Mouse (Mus musculus): Measurements from ENCODE around the gene Plce1.
A peak's percentile ranks its signal among the peaks of the same experiment; 100 is the strongest.

Gene Plce1

DNA sequence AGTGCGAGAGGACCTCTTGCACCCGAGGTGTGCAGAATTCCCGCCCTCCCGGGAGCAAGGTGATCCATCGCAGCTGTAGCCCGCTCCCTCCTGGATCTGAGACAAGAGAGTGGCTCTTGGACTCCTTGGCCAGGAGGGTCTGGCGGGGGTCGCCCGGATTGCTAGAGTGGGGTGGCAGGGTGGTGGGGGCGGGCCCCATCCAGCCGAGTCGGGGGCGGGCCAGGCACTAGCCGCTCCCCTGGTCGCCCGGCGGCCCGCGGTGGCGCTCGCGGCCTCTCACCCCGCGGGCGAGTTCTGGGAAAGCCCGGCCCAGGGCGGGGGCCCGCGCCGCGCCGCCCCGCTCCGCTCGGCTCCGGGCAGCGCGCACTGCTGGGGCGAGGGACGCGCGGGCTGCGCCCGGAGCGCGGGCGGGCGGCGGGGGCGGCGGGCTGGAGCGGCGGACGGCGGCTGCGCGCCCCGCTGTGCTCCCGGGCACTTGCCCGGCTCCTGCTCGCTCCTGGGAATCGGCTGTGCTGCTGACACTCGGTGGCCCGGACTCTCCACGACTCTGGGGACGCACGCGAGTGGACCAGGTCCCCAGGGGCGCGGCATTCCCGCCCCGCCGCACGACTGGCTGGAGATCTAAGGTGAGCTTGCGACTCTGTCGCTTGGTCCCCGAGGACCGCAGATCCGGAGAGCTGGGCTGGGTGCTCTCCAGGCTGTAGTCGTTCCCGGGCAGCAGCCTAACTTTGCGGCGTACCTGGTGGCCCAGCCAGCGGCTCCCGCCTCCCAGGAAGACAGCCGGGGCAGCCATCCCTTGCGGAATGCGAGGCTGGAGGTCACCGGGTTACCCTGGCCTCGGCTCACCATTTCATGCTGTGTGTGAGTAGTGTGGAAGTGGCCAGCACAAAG is at the start of gene Plce1:
Plce1 (plus strand) TSS at position 379 of the 891 bp plus-strand sequence.
- peak; percentile 49 for DNase-seq (ENCODE audit: low spot score)

- DNase-seq (ENCODE audit: low spot score), result no peak
Observed at GRCm38 (mm10) chr19:38431326-38431725, 49.6 kb upstream of the Plce1 start.

GRCm38 (mm10) chr19:38432021-38432420 is 48.9 kb upstream of the Plce1 start:
- DNase-seq (ENCODE audit: low spot score), result no peak

DNA sequence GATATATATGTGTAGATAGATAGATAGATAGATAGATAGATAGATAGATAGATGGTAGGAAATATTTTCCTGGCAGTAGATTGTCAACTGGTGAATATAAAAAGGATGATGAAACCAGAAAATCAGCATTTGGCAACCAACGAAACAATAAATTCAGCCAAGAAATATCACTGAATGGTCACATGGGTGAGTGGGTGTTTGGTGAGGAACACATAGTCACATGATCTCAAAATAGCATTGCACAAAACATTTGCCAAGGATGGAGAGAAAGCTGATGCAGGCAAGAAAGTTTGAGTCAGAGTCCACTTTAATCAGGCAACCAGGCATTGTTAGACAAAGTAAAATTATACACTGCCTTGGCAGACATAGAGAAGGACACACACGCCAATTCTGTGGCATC is 47.5 kb upstream of the Plce1 start:
- DNase-seq (ENCODE audit: low spot score), result no peak

GRCm38 (mm10) chr19:38435221-38435620 is 45.7 kb upstream of the Plce1 start:
- no peak for DNase-seq (ENCODE audit: low spot score)

DNA sequence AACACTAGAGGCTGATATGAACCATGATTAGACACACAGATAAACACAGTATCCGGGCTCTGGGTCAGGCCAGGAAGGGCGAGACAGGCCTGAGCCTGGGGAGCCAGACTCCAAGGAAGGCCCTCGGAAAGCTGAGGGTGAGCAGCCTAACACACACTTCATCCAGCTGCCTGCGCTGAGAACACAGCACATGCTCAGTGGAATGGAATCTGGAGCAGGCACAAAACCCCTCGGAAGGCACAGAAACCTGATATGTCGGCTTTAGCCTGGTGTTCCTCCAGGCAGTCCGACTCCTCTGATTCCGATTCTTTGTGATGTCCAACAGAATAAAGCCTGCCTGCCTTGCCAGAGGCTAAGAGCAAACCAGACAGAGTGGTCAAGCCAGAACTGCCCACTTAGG is 39.0 kb upstream of the Plce1 start:
- no peak for DNase-seq (ENCODE audit: low spot score)

GRCm38 (mm10) chr19:38445758-38446157 is 35.2 kb upstream of the Plce1 start:
- DNase-seq (ENCODE audit: low spot score), result no peak

- DNase-seq (ENCODE audit: low spot score), result no peak
Observed at GRCm38 (mm10) chr19:38455228-38455627, 25.7 kb upstream of the Plce1 start.

DNA sequence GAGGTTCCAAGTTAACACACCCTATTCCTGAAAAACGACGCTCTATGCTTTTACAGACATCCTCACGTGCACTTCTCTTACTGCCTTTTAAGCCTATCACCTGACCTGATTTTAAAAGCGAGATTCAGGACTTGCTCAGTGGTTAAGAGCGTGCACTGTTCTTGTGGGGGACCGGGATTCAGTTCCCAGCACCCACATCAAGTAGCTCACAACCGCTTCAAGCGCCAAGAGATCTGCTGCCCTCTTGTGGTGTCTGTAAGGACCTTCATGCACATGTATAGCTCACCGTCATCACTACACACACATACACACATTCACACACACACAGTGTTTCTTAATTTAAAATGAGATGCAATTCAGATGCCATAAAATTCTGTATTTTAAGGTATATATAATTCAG is 21.9 kb upstream of the Plce1 start:
- DNase-seq (ENCODE audit: low spot score), result no peak

DNA sequence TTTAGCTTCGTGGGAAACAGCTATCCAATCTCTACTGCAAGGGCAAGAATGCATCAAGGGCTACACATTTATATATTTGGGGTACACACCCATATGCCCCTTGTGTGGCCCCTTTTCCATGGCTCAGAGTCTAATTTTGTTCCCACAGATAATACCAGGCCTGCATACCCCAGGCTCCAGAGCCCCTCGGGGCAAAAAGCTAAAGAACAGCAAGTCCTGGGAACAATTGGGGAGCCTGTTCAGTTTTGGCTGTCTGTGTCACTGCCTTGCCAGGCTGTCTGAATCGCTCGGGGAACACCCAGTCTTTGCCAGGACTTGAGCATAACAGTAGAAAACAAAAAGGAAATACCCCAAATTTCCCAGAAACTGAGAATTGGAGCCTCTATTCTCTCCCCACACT is 20.2 kb upstream of the Plce1 start:
- no peak for DNase-seq (ENCODE audit: low spot score)

- peak; percentile 58 for DNase-seq (ENCODE audit: low spot score)
Observed at GRCm38 (mm10) chr19:38470257-38470893, 10.5 kb upstream of the Plce1 start.

- DNase-seq (ENCODE audit: low spot score), result no peak
Observed at GRCm38 (mm10) chr19:38475394-38475793, 5.5 kb upstream of the Plce1 start.

GRCm38 (mm10) chr19:38478286-38478685 is 2.6 kb upstream of the Plce1 start:
- DNase-seq (ENCODE audit: low spot score), result no peak

GRCm38 (mm10) chr19:38478948-38479347 is 2.0 kb upstream of the Plce1 start:
- DNase-seq (ENCODE audit: low spot score), result peak; percentile 55

GRCm38 (mm10) chr19:38479473-38479872 is 1.4 kb upstream of the Plce1 start:
- DNase-seq (ENCODE audit: low spot score), result no peak

DNA sequence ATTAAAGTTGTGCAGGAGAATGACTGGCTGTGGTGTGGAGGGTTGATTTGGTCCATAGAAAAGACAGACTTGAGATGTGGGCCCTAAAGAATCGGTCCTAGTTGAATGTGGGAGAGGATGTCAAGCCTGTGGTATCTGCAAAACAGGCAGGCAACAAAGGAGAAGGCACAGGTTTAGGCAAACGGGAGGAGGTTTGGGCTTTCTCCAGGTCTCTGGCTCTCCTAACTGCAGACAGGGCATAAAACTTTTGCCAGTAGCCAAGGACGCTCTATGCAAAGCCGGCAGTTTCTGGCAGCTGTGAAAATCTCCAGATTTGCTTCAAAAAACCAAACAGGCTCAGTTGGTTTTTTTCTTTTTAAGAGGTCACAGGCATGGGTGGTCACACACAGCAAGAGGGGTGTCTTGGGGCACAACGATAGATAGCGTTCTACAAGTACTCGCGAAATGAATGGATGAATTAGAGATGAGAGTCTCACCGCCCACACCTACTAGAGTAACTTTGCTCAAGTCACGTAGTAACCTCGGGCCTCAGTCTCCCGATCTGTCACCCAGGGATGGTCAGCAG is 671 bp upstream of the Plce1 start:
- DNase-seq (ENCODE audit: low spot score), result no peak

DNA sequence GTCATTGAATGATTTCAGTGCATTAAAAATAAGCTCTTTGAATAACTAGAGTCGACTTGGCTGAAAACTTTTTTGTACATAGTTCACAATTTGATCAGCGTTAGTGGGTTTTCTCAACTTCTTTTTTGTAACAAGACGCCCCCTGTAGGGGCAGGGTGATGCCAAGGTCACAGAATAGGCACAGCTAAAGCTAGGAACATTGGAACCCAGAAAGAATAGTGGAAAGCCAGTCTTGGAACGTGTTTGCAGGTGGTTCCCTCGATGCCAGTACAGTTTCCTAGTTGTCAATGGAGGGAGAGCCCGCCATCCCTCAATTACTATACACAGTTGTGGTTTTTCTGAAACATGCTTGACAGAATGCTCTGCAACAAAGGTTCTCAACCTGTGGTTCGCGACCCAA is 997 bp downstream of the Plce1 start:
- no peak for DNase-seq (ENCODE audit: low spot score)

- DNase-seq (ENCODE audit: low spot score), result no peak
Observed at GRCm38 (mm10) chr19:38482406-38483181, 1.7 kb downstream of the Plce1 start.

DNA sequence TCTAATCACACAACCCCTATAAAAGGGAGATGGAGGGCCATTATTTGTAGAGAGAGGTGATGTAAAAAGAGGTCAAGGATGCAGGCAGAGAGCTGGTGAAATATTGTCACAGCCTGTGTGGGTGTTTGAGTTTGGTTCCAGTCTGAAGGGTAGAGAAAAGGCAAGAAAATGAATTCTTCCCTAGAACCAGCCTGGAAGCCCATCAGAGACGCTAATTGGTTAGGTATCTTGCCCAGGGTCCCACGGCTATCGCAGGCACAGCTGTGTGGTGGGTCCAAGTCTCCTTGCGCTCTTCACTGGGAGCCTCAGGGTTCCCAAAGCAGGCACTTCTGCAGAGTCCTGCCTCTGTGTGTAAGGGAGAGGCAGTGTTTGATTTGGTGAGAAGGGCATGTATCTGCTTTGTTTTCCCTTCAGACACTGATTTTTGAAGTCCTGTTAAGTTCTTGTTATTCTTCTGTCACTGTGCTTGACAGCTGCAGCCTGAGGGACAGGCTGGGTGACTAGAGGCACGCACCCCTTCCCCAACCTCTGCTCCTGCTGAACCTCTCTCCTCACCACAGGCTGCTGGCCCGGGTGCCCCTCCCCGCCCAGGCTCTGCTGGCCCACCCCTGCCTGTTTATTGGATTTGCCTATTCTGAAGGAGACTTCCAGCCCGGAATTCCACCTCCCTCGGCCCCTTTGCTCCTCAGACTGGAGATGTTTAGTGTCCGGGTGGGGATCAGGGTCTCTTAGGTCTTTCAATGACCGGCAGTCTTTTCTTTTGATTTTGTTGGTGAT is 5.1 kb downstream of the Plce1 start:
- DNase-seq (ENCODE audit: low spot score), result no peak

DNA sequence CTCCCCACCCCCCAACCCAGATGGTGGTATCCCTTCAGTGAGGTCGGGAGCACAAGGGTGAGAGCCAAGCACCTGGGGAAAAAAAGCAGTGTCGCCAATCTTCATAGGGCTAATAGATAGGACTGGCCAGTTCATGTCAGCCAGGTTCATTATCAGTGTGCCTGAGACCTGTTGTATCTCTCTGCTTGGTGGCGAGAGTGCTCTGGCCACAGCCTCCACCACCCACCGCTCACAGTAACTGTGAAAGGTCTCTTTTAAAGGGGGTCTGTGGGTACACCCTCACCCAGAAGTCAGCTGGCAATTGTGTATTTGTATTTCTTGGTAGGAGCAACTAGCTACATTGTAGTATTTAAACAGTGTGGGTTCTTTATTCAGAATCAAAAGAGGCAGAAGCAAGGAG is 6.6 kb downstream of the Plce1 start:
- DNase-seq (ENCODE audit: low spot score), result no peak

- DNase-seq (ENCODE audit: low spot score), result no peak
Observed at GRCm38 (mm10) chr19:38488103-38488912, 7.4 kb downstream of the Plce1 start.
